Mouse (Mus musculus): ENCODE data around the gene Ctnnbip1.
A peak's percentile ranks its signal among the peaks of the same experiment; 100 is the strongest.
"Not testable (repeated sequence)": the region's sequence is repeated elsewhere in the genome, so short reads cannot be mapped to it uniquely, and the experiment has no call there.

Gene Ctnnbip1

GRCm38 (mm10) chr4:149591486-149591885 lies 73.5 kb downstream of the Ctnnbip1 start:
- DNase-seq: no peak

- DNase-seq: no peak
Observed at GRCm38 (mm10) chr4:149594913-149595581, 77.0 kb downstream of the Ctnnbip1 start.

DNA sequence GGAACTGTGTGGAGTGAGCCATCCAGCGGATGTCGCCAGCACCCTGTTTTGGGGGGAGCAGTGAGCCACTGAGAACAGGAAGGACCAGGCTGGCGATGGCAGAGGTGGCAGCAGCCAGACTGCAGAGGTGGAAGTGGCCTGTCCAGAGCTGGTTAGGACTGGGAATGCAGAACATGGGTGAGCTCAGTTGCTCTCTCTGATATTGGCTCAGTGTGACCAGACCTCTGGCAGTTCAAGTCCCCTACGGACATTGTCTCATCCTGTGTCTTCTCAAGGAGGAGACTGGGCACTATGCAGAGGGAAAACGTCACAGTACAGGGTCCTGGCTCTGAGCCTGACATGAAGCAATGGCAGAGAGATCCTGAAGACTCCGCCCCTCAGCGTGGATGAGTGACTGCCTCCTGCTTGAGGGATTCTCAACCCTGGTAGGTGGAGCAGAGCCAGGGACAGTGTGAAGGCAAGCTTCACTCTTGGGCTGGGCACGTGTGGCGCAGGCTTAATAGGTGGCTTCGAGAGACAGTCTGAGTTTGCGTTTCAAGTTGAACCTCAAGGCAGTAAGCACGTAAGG lies 79.7 kb downstream of the Ctnnbip1 start:
- DNase-seq: no peak

- no peak for DNase-seq
Observed at GRCm38 (mm10) chr4:149599549-149599948, 81.5 kb downstream of the Ctnnbip1 start.

DNA sequence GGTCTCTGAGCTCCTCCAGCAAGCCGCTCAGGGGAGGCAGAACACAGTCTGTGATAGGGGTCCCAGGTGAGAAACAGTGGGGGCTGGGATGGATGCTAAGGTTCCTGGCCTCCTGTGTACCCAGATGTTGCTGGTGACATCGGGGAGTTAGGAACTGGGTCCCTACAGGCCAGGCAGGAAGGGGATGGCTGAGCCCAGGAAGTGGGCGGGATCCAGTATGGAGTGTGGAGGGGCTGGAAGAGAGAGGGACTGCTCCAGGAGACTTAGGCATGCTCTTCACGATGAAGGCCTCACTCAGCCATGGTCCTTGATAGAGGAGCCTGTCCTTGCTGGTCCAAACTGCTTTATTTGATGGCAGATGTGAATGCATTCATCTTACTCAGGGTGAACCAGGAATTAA lies 82.1 kb downstream of the Ctnnbip1 start:
- no peak for DNase-seq

- DNase-seq: no peak
Observed at GRCm38 (mm10) chr4:149601484-149601883, 83.4 kb downstream of the Ctnnbip1 start.

GRCm38 (mm10) chr4:149602236-149602635 lies 84.2 kb downstream of the Ctnnbip1 start:
- DNase-seq: no peak

- no peak for DNase-seq
Observed at GRCm38 (mm10) chr4:149603860-149604259, 85.8 kb downstream of the Ctnnbip1 start.

GRCm38 (mm10) chr4:149604518-149604917 lies 86.5 kb downstream of the Ctnnbip1 start:
- no peak for DNase-seq

GRCm38 (mm10) chr4:149606056-149606455 lies 88.0 kb downstream of the Ctnnbip1 start:
- no peak for DNase-seq

DNA sequence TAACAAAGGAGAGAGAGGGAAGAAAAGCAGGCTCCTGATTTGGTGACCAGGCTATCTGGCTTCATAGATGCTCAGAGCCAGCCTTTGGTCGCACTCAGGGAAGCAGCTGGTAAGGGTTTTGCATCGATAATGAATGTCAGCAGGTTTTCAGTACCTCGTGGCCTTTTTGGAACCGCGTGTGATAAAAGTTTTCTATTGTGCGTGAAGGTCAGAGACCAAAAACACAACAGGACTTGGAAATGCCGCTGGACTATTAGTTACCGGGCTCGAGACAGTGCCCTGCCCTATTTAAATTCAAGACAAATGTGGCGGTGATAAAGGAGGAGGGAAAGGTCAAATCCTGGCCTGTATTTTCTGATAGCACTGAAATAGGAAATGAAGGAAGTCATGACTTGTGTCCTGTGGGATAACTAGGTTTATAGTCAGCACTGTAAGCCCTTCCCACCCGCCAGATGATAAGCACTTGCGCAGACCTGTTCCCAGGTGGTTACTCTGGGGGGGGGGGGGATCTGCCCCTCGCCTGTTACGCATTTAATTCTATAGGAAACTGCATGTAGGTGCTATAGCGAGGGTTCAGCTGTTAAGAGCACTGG lies 88.8 kb downstream of the Ctnnbip1 start:
- no peak for DNase-seq

GRCm38 (mm10) chr4:149607591-149608308 lies 89.7 kb downstream of the Ctnnbip1 start:
- DNase-seq: no peak

DNA sequence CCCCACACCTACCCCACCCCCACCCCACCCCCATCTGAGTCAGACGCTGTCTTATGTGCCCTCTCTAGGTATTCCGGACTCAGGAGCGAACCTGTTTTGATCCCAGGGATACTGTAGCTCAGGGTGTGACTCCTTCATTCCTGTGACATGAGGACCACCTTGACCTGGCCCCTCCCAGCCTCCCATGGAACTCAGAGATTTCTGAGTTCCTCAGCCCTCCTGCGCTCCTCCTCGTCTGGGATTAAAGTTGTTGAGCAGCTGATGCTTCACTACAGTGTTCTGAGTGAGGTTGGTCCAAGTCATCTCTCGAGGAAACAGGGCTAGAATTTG lies 90.2 kb downstream of the Ctnnbip1 start:
- DNase-seq: no peak

DNA sequence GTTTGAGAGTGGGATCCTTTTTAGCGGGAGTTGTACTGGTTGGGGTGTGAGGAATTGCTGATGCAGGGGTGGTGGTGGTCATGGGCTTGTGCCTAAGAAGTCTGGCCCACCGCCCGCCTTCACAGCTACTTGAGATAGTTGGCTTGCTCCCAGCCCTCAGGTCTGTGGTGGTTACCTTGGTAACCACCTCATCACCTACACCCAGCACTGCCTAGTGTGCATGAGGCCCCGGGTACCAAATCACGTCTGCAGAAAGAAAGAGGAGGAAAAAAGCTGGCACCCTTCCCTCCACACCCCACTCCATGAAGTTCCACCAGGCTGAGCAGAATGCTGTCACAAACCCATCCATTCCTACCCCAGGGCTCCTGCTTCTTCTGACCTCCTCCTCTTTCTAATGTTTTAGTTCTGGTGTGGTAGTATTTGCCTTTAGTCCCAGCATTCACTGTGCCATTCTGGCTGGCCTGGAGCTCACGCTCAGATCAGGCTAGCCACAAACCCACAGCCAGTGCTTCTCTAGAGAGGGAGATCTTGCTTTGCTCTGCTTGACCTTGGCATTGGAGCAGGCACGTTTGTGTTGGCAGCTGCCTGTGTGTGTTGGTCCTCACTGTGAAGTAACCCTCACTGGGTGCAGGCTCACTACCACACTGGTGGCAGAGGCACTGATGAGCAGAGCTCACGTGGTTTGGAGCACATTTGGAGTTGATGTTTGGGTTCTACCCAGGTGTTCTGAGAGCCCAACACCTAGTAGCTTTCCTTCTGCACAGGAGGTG lies 91.4 kb downstream of the Ctnnbip1 start:
- DNase-seq: no peak

- DNase-seq: peak; percentile 51
Observed at GRCm38 (mm10) chr4:149611376-149612044, 93.5 kb downstream of the Ctnnbip1 start.

DNA sequence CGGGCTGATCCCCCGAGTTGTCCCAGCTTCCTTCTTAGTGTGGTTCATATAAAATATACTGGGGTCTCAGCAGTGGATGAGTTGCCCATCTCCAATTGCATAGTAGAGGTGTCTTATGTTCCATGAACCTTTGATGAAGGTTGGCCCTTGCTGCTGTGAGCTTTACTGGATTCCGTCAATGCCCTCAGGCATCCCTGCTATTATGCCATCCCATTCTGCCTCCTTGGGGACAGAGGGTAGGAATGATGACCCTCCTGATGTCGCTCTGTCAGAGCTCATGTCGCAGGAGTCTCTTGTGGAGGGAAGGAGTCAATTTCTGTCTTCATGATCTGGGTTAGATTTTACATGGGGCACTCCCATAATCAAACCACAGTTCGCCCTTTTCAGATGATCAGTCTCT lies 95.5 kb downstream of the Ctnnbip1 start:
- DNase-seq: not testable (repeated sequence)

DNA sequence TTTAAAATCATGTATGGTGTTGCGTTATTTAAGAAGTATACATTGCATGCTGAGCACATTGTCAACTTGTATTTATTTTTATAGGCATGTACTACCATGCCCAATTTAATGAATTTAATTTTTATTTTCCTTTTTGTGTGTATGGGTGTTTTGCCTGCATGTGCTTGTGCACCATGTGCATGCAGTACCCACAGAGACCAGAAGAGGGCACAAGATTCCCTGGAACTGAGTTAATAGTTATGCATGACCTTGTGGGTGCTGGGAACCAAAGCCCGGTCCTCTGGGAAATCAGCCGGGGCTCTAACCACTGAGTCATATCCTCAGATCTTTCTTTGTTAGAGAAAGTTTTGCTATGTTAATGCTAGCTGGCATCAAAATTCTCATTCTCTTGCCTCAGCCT lies 96.8 kb downstream of the Ctnnbip1 start:
- DNase-seq: no peak
